Mouse (Mus musculus): ENCODE results near the gene Zfp429. TPM values are rescaled to one million over a fixed set of nuclear protein-coding genes. Genes with fewer than 3 reads are reported as not detected.

Zfp429 gene
- total RNA-seq, 2 experiments from 2014 or later: 1.6 to 1.8 TPM

Other genes starting within 250 kb of the Zfp429 start
- 1 to 10 TPM; 2.9 to 4.0 TPM for gene Rsl1, start 226.6 kb downstream of the Zfp429 start, total RNA-seq (2021)
- gene Zfp455, start 205.3 kb downstream of the Zfp429 start, total RNA-seq (2021): 1 to 10 TPM in 1 of 2 experiments, under 1 TPM in 1; 0.95 to 1.0 TPM
- 1 to 10 TPM; 2.5 to 2.7 TPM for gene Zfp458, start 121.4 kb downstream of the Zfp429 start, total RNA-seq (2021)
- 1 to 10 TPM; 2.9 to 4.5 TPM for gene Zfp457, start 93.3 kb downstream of the Zfp429 start, total RNA-seq (2021)
- 1 to 10 TPM; 2.4 to 3.0 TPM for gene Zfp595, start 67.2 kb downstream of the Zfp429 start, total RNA-seq (2021)
- gene Gm28044, start 39.3 kb downstream of the Zfp429 start, total RNA-seq (2021): under 1 TPM; 0.67 to 0.93 TPM
- gene Zfp953, start 39.2 kb downstream of the Zfp429 start, total RNA-seq (2021): 1 to 10 TPM; 1.3 to 1.5 TPM
- gene Gm28041, start 24.1 kb downstream of the Zfp429 start, total RNA-seq (2021): 1 to 10 TPM in 1 of 2 experiments, under 1 TPM in 1; 0.69 to 1.8 TPM
- gene Zfp456, start 24.0 kb downstream of the Zfp429 start, total RNA-seq (2021): 1 to 10 TPM in 1 of 2 experiments, under 1 TPM in 1; 0.81 to 1.0 TPM
- under 1 TPM in 1 of 2 experiments, not detected in 1; 0.29 TPM for gene Zfp459, start 21.6 kb upstream of the Zfp429 start, total RNA-seq (2021)
- gene Zfp874a, start 51.8 kb upstream of the Zfp429 start, total RNA-seq (2021): 1 to 10 TPM; 6.1 TPM
- 10 to 100 TPM; 13.6 to 14.4 TPM for gene Zfp874b, start 84.4 kb upstream of the Zfp429 start, total RNA-seq (2021)
- gene Zfp58, start 100.7 kb upstream of the Zfp429 start, total RNA-seq (2021): 1 to 10 TPM; 4.4 to 5.1 TPM
- under 1 TPM in 1 of 2 experiments, not detected in 1; 0.45 TPM for gene Gm26965, start 126.3 kb upstream of the Zfp429 start, total RNA-seq (2021)
- gene Zfp87, start 126.4 kb upstream of the Zfp429 start, total RNA-seq (2021): 10 to 100 TPM; 10.9 to 11.0 TPM
- 1 to 10 TPM; 3.9 to 4.8 TPM for gene Zfp748, start 154.0 kb upstream of the Zfp429 start, total RNA-seq (2021)
- gene Zfp729b, start 209.9 kb upstream of the Zfp429 start, total RNA-seq (2021): 1 to 10 TPM; 4.3 TPM
- gene Gm49345, start 237.9 kb upstream of the Zfp429 start, total RNA-seq (2021): under 1 TPM; 0.34 to 0.38 TPM
- 1 to 10 TPM; 3.4 TPM for gene Zfp729a, start 238.0 kb upstream of the Zfp429 start, total RNA-seq (2021)